Mouse (Mus musculus): ENCODE measurements around the gene Ppif. TPM values are rescaled to one million over a fixed set of nuclear protein-coding genes. Genes with fewer than 3 reads are reported as not detected.

Ppif gene
- polyA plus RNA-seq, 1 experiment from 2014 or later = 29.2 TPM

DNA sequence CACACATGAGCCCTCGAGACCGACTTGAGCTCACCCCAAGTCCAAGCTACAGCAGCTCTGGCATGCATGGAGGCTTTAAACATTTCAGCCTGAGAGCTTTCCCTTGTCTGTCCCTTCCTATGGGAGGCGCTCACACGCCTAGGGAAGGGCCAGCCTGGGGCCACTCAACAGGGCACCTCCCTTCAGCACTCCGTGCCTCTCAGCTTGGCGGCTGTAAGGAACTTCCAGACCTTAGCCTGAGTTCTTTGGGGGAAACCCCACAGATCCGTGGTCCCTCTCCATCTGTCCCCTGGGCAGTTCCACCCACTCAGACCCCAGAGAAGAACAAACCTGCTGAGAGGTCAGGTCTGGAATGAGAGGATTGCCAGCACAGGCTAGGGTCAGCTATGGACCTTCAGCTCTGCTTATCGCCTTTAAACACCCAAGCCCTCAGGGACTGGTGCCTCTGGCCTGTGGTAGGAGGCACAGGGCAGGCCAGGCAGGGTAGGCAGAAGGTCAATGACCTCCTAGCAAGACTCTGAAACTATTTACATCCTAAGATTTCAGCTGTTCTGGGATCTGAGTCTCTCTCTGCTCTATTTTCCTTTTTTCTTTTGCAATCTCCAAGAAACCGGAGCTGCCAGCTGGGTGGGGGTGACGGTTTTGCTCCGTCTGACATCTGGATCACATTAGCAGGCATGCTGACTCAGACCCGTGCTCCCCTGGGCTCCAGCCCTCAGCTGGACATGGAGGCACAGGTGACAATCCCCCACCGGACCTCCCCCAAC, 55.4 kb downstream of the Ppif start:
- Histone ChIP-seq H3K36me3 (peaks cover 59% of the 10 kb centered on the region), H3K9ac (replicated peaks) (no peak overlapping the region), H3K4me2 (peak overlapping the region; percentile 28; the same call in 1 of the 2 replicates), H3K4me1 (replicated peaks) (peaks cover 49% of the 10 kb centered on the region), H3K27me3 (no peaks in the 10 kb centered on the region), H3K4me3 (replicated peaks) (no peak overlapping the region), H3K9me3 (no peaks in the 10 kb centered on the region), H3K27ac (peak overlapping the region; percentile 90)
- no peak for ATAC-seq (ENCODE audit: insufficient number of reproducible peaks, insufficient read depth, low FRiP score, low TSS enrichment, low read depth)
- WGBS = 18% methylated on average over 13 of the region's 13 CpGs

Other genes starting within 250 kb of the Ppif start
- 53.4 and 57.1 TPM in 2 replicates for gene Zmiz1, start 235.0 kb upstream of the Ppif start, polyA plus RNA-seq (2016; fragmentation: Nextera tagmentation; extraction: Ambion mirVana)
- gene Zcchc24, start 74.9 kb downstream of the Ppif start, polyA plus RNA-seq (2016; fragmentation: Nextera tagmentation; extraction: Ambion mirVana) = 28.6 and 32.6 TPM in 2 replicates
- 6.2 and 7.0 TPM in 2 replicates for gene Anxa11, start 148.0 kb downstream of the Ppif start, polyA plus RNA-seq (2016; fragmentation: Nextera tagmentation; extraction: Ambion mirVana)
- not detected in 2 replicates for gene Plac9a, start 208.9 kb downstream of the Ppif start, polyA plus RNA-seq (2016; fragmentation: Nextera tagmentation; extraction: Ambion mirVana)
- gene Tmem254a, start 233.5 kb downstream of the Ppif start, polyA plus RNA-seq (2016; fragmentation: Nextera tagmentation; extraction: Ambion mirVana) = 1.7 and 4.1 TPM in 2 replicates
- not detected in 2 replicates for gene Cphx1, start 244.2 kb downstream of the Ppif start, polyA plus RNA-seq (2016; fragmentation: Nextera tagmentation; extraction: Ambion mirVana)

All from limb, embryonic 12.5 days (tissue).